Mouse (Mus musculus): ENCODE measurements around the gene Mxi1. TPM values are rescaled to one million over a fixed set of nuclear protein-coding genes. Genes with fewer than 3 reads are reported as not detected.

The Mxi1 gene
- polyA plus RNA-seq, 1 experiment from 2014 or later = 43.0 TPM

- no peaks in the 10 kb centered on the region for H3K36me3 ChIP-seq (ENCODE audit: insufficient read depth, low read length)
- H3K27ac ChIP-seq (ENCODE audit: low read length) = no peak overlapping the region
Measured at GRCm38 (mm10) chr19:53366881-53367280, 56.6 kb downstream of the Mxi1 start.

GRCm38 (mm10) chr19:53369469-53370043 lies 59.2 kb downstream of the Mxi1 start:
- Histone ChIP-seq H3K4me2 (replicated peaks; ENCODE audit: low read depth, low read length) (peak overlapping the region; percentile 38), H3K9ac (replicated peaks; ENCODE audit: low read depth) (no peak overlapping the region), H3K9me3 (ENCODE audit: low read length) (no peaks in the 10 kb centered on the region), H3K36me3 (ENCODE audit: insufficient read depth, low read length) (no peaks in the 10 kb centered on the region), H3K27me3 (replicated peaks; ENCODE audit: insufficient read depth, low read length) (no peaks in the 10 kb centered on the region), H3K4me1 (ENCODE audit: insufficient read depth, low read depth, low read length) (peaks cover 12% of the 10 kb centered on the region; the same call in 1 of the 2 replicates), H3K4me3 (ENCODE audit: low read depth, low read length) (no peak overlapping the region), H3K27ac (ENCODE audit: low read length) (no peak overlapping the region)
- ATAC-seq (peak; percentile 57), DNase-seq (ENCODE audit: low spot score) (peak; percentile 86)
- 23% methylated on average over 14 of the region's 14 CpGs for WGBS
- TF ChIP-seq EP300 (IDR thresholded peaks at IDR 0.05) = no peak
- peak; percentile 92 for TF ChIP-seq CTCF (IDR thresholded peaks at IDR 0.05)

More at GRCm38 (mm10) chr19:53366881-53367280, 56.6 kb downstream of the Mxi1 start:
- Histone ChIP-seq H3K9me3 (ENCODE audit: low read length) (no peaks in the 10 kb centered on the region), H3K4me1 (ENCODE audit: insufficient read depth, low read depth, low read length) (peaks cover 12% of the 10 kb centered on the region; the same call in 1 of the 2 replicates), H3K27me3 (replicated peaks; ENCODE audit: insufficient read depth, low read length) (no peaks in the 10 kb centered on the region), H3K9ac (replicated peaks; ENCODE audit: low read depth) (no peak overlapping the region), H3K4me3 (ENCODE audit: low read depth, low read length) (no peak overlapping the region), H3K4me2 (replicated peaks; ENCODE audit: low read depth, low read length) (no peak overlapping the region)
- DNase-seq (ENCODE audit: low spot score) (no peak), ATAC-seq (no peak)
- TF ChIP-seq EP300 (IDR thresholded peaks at IDR 0.05) (no peak), CTCF (IDR thresholded peaks at IDR 0.05) (no peak)
- 88% methylated on average over 7 of the region's 7 CpGs for WGBS

DNA sequence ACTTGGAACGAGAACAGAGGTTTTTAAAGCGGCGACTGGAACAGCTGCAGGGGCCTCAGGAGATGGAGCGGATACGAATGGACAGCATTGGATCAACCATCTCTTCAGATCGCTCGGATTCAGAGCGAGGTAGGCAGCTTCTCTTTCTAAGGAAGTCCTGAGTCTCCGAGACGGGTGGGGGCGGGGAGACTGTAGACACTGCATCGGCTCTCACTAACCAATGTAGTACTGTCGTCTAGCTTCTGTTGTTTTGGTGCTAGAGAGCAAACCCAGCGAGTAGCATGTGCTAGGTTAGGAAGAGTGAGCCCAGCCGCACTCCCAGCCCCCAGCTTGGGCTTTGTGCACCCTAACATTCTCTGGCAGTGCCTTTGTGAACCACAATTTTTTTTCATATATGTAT lies 59.9 kb downstream of the Mxi1 start:
- H3K27ac ChIP-seq (ENCODE audit: low read length) = no peak overlapping the region
- 74% methylated on average over 15 of the region's 15 CpGs for WGBS
- no peak for ATAC-seq

DNA sequence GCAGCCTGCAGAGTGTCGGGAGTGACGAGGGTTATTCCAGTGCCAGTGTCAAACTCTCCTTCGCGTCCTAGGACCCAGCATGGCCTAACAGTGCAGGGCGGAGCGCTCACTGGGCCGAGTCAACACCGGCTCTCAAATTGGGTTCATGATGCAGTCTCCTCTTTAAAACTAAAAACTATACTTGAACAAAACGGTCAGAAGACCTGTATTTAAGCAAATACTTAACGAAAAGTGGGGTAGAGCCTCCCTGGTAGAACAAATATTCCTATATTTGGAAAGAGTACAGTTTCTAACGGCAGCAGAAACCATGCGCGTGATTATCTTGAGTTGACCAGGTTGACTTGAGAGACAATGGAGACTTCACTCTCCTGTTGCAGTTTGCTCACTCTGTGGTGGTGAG lies 61.3 kb downstream of the Mxi1 start, which contains the start of gene Gm10197:
Gene Gm10197, minus strand, starts transcription at position 101 of the 400 bp plus-strand sequence.
- Histone ChIP-seq H3K9me3 (ENCODE audit: low read length) (no peaks in the 10 kb centered on the region), H3K27me3 (replicated peaks; ENCODE audit: insufficient read depth, low read length) (no peaks in the 10 kb centered on the region), H3K36me3 (ENCODE audit: insufficient read depth, low read length) (no peaks in the 10 kb centered on the region), H3K9ac (replicated peaks; ENCODE audit: low read depth) (no peak within 1 kb of the TSS), H3K4me3 (ENCODE audit: low read depth, low read length) (no peak within 1 kb of the TSS), H3K4me1 (ENCODE audit: insufficient read depth, low read depth, low read length) (no peaks in the 10 kb centered on the region), H3K4me2 (replicated peaks; ENCODE audit: low read depth, low read length) (no peak within 1 kb of the TSS), H3K27ac (ENCODE audit: low read length) (no peak within 1 kb of the TSS)
- DNase-seq (ENCODE audit: low spot score) (no peak), ATAC-seq (no peak)
- TF ChIP-seq EP300 (IDR thresholded peaks at IDR 0.05) (no peak), CTCF (IDR thresholded peaks at IDR 0.05) (no peak)
- WGBS = 67% methylated on average over 13 of the region's 13 CpGs

More for the DNA sequence above, 59.9 kb downstream of the Mxi1 start:
- Histone ChIP-seq H3K4me3 (ENCODE audit: low read depth, low read length) (no peak overlapping the region), H3K4me1 (ENCODE audit: insufficient read depth, low read depth, low read length) (peaks cover 12% of the 10 kb centered on the region; the same call in 1 of the 2 replicates), H3K9ac (replicated peaks; ENCODE audit: low read depth) (no peak overlapping the region), H3K9me3 (ENCODE audit: low read length) (no peaks in the 10 kb centered on the region), H3K27me3 (replicated peaks; ENCODE audit: insufficient read depth, low read length) (no peaks in the 10 kb centered on the region), H3K36me3 (ENCODE audit: insufficient read depth, low read length) (no peaks in the 10 kb centered on the region), H3K4me2 (replicated peaks; ENCODE audit: low read depth, low read length) (no peak overlapping the region)
- no peak for DNase-seq (ENCODE audit: low spot score)
- no peak for TF ChIP-seq EP300 (IDR thresholded peaks at IDR 0.05)
- TF ChIP-seq CTCF (IDR thresholded peaks at IDR 0.05) = no peak

- DNase-seq (ENCODE audit: low spot score) = no peak
- 87% methylated on average over 2 of the region's 2 CpGs for WGBS
- no peak overlapping the region for H3K27ac ChIP-seq (ENCODE audit: low read length)
- no peak overlapping the region for H3K4me2 ChIP-seq (replicated peaks; ENCODE audit: low read depth, low read length)
- no peaks in the 10 kb centered on the region for H3K27me3 ChIP-seq (replicated peaks; ENCODE audit: insufficient read depth, low read length)
- no peak overlapping the region for H3K4me3 ChIP-seq (ENCODE audit: low read depth, low read length)
- H3K9ac ChIP-seq (replicated peaks; ENCODE audit: low read depth) = no peak overlapping the region
- ATAC-seq = no peak
- H3K9me3 ChIP-seq (ENCODE audit: low read length) = no peaks in the 10 kb centered on the region
- no peaks in the 10 kb centered on the region for H3K4me1 ChIP-seq (ENCODE audit: insufficient read depth, low read depth, low read length)
- H3K36me3 ChIP-seq (ENCODE audit: insufficient read depth, low read length) = no peaks in the 10 kb centered on the region
- no peak for TF ChIP-seq CTCF (IDR thresholded peaks at IDR 0.05)
- TF ChIP-seq EP300 (IDR thresholded peaks at IDR 0.05) = no peak
Measured at GRCm38 (mm10) chr19:53373570-53373969, 63.3 kb downstream of the Mxi1 start.

- whole genome bisulfite sequencing = 91% methylated on average over 6 of the region's 6 CpGs
- DNase-seq (ENCODE audit: low spot score) (no peak), ATAC-seq (no peak)
- Histone ChIP-seq H3K9me3 (ENCODE audit: low read length) (no peaks in the 10 kb centered on the region), H3K4me1 (ENCODE audit: insufficient read depth, low read depth, low read length) (no peaks in the 10 kb centered on the region), H3K9ac (replicated peaks; ENCODE audit: low read depth) (no peak overlapping the region), H3K4me3 (ENCODE audit: low read depth, low read length) (no peak overlapping the region), H3K27ac (ENCODE audit: low read length) (no peak overlapping the region), H3K27me3 (replicated peaks; ENCODE audit: insufficient read depth, low read length) (no peaks in the 10 kb centered on the region), H3K36me3 (ENCODE audit: insufficient read depth, low read length) (0 out of 2 replicates have a peak, but pooled peaks cover 6% of the 10 kb centered on the region), H3K4me2 (replicated peaks; ENCODE audit: low read depth, low read length) (no peak overlapping the region)
- no peak for TF ChIP-seq CTCF (IDR thresholded peaks at IDR 0.05)
- no peak for TF ChIP-seq EP300 (IDR thresholded peaks at IDR 0.05)
Measured at GRCm38 (mm10) chr19:53375299-53375698, 65.0 kb downstream of the Mxi1 start.

Measured in lung, postnatal 0 days (tissue).